In the genomic region with DNA sequence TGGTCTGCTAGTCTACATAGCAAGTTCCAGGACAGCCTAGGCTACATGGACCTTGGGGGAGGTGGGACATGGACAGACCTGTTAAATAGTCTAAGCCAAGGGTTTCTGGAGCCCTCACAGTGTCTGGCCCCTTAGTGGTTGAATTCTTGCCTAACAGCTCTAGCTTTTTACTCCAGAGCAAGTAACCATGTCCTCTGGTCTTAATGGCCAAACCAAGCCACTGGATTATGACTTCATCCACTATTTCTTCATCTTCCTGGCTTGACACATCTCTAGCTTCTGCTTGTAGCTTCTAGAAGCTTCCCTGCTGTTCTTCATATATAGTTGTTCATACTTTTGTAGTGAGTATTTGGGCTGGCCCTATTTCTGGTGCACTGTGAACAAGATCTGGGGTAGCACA, we compare ENCODE assay signal across 22 mouse cellular contexts. TPM values are rescaled to one million over a fixed set of nuclear protein-coding genes. Genes with fewer than 3 reads are reported as not detected.
A peak's percentile ranks its signal among the peaks of the same experiment; 100 is the strongest.
DNase-seq lines count a peak whose midpoint lies in the region; ATAC-seq and TF ChIP-seq lines count a peak whose summit lies in the region.
"Had no signal": no experiment of that assay in that cellular context is flagged by ENCODE, and none has a peak within 500 bp of the region (broad histone marks: within the 10 kb centered on the region; RNA-seq: fewer than 3 reads in every experiment).

No protein-coding gene starts in this region.

- no peak for TF ChIP-seq CTCF in forebrain, postnatal 0 days (IDR thresholded peaks at IDR 0.05; ENCODE audit: low read depth)

- no peak overlapping the region for H3K4me3 ChIP-seq in liver, embryonic 16.5 days (ENCODE audit: low read depth, low read length)
- H3K4me3 ChIP-seq in liver, embryonic 11.5 days (ENCODE audit: low read depth, low read length): no peak overlapping the region
- no peak overlapping the region for H3K4me3 ChIP-seq in brown adipose tissue, adult 24 weeks (ENCODE audit: insufficient read depth, low read depth, low read length)
- H3K4me3 ChIP-seq in forebrain, postnatal 0 days (ENCODE audit: low read depth, low read length): no peak overlapping the region
- H3K4me3 ChIP-seq: embryonic facial prominence, embryonic 15.5 days; erythroblast, embryonic 14.5 days; forebrain, embryonic 10.5 days; heart, embryonic 15.5 days; hindbrain, embryonic 15.5 days had no signal

- H3K4me1 ChIP-seq in liver, embryonic 16.5 days (ENCODE audit: control insufficient read depth, low read depth, low read length): peaks cover 5% of the 10 kb centered on the region
- H3K4me1 ChIP-seq in liver, embryonic 11.5 days (replicated peaks; ENCODE audit: control insufficient read depth, insufficient read depth, low read length): no peaks in the 10 kb centered on the region
- no peaks in the 10 kb centered on the region for H3K4me1 ChIP-seq in brown adipose tissue, adult 24 weeks (ENCODE audit: control insufficient read depth, insufficient read depth, insufficient read length, low read length)
- H3K4me1 ChIP-seq in forebrain, postnatal 0 days (ENCODE audit: insufficient read depth): no peaks in the 10 kb centered on the region
- H3K4me1 ChIP-seq: embryonic facial prominence, embryonic 15.5 days; forebrain, embryonic 10.5 days; heart, embryonic 15.5 days; hindbrain, embryonic 15.5 days had no signal

- DNase-seq in liver, embryonic 11.5 days (ENCODE audit: low spot score): no peak
- peak; percentile 34 for DNase-seq in lung, postnatal 36 days
- no peak for DNase-seq in lung, postnatal 4 days
- DNase-seq in heart, adult 9 months (ENCODE audit: low spot score in 2 of 2): no peak
- DNase-seq in forebrain, postnatal 0 days: no peak
- DNase-seq: adrenal gland, postnatal 10 days; cerebellum, adult 8-10 months; cerebellum, postnatal 14 days; embryo, embryonic 11 days; gastrocnemius, postnatal 36 days; heart, adult 18-20 months; heart, postnatal 36 days had no signal

- H3K4me2 ChIP-seq in liver, embryonic 16.5 days (ENCODE audit: low read depth, low read length): no peak overlapping the region
- H3K4me2 ChIP-seq in liver, embryonic 11.5 days: no peak overlapping the region
- H3K4me2 ChIP-seq in forebrain, postnatal 0 days (ENCODE audit: low read depth): no peak overlapping the region
- H3K4me2 ChIP-seq: embryonic facial prominence, embryonic 15.5 days; heart, embryonic 11.5 days; heart, embryonic 15.5 days; hindbrain, embryonic 15.5 days had no signal

- H3K27me3 ChIP-seq in liver, embryonic 16.5 days (ENCODE audit: control insufficient read depth, insufficient read depth, low read depth, low read length): no peaks in the 10 kb centered on the region
- no peaks in the 10 kb centered on the region for H3K27me3 ChIP-seq in liver, embryonic 11.5 days (replicated peaks; ENCODE audit: control insufficient read depth, insufficient read depth, low read length)
- H3K27me3 ChIP-seq in forebrain, postnatal 0 days (ENCODE audit: insufficient read depth, low read length): no peaks in the 10 kb centered on the region
- H3K27me3 ChIP-seq: embryonic facial prominence, embryonic 15.5 days; heart, embryonic 15.5 days; hindbrain, embryonic 15.5 days had no signal

- peak; percentile 40; the same call in 1 of the 2 replicates for ATAC-seq in liver, embryonic 16.5 days (ENCODE audit: low read depth)
- no peak for ATAC-seq in liver, embryonic 11.5 days (replicated peaks; ENCODE audit: low FRiP score)
- peak; percentile 45; the same call in 1 of the 2 replicates for ATAC-seq in neutrophil, adult 5-6 weeks (ENCODE audit: extremely low read depth, insufficient number of reproducible peaks, low FRiP score, poor library complexity, severe bottlenecking)
- ATAC-seq in forebrain, postnatal 0 days: no peak
- ATAC-seq: inflammation-experienced regulatory T-cells, adult 6 months had no signal

- peaks cover 25% of the 10 kb centered on the region for H3K36me3 ChIP-seq in liver, embryonic 16.5 days (ENCODE audit: control insufficient read depth, insufficient read depth)
- H3K36me3 ChIP-seq in liver, embryonic 11.5 days (ENCODE audit: control insufficient read depth, insufficient read depth, low read length): peaks cover 26% of the 10 kb centered on the region
- H3K36me3 ChIP-seq in forebrain, postnatal 0 days (ENCODE audit: insufficient read depth): peaks cover 47% of the 10 kb centered on the region

- no peak overlapping the region for H3K9ac ChIP-seq in liver, embryonic 16.5 days (ENCODE audit: low read depth, low read length)
- H3K9ac ChIP-seq in liver, embryonic 11.5 days (ENCODE audit: low read depth, low read length): no peak overlapping the region
- H3K9ac ChIP-seq in forebrain, postnatal 0 days: no peak overlapping the region
- H3K9ac ChIP-seq: embryonic facial prominence, embryonic 15.5 days; heart, embryonic 15.5 days; hindbrain, embryonic 15.5 days had no signal

- H3K9me3 ChIP-seq in liver, embryonic 16.5 days (replicated peaks; ENCODE audit: control insufficient read depth, low read length): no peaks in the 10 kb centered on the region
- H3K9me3 ChIP-seq in liver, embryonic 11.5 days (ENCODE audit: control insufficient read depth, low read length): no peaks in the 10 kb centered on the region
- no peaks in the 10 kb centered on the region for H3K9me3 ChIP-seq in forebrain, postnatal 0 days (ENCODE audit: low read length)
- H3K9me3 ChIP-seq: embryonic facial prominence, embryonic 15.5 days; forebrain, embryonic 10.5 days; heart, embryonic 15.5 days; hindbrain, embryonic 15.5 days had no signal

- peak overlapping the region; percentile 51 for H3K27ac ChIP-seq in liver, embryonic 16.5 days (ENCODE audit: low read length)
- no peak overlapping the region for H3K27ac ChIP-seq in liver, embryonic 11.5 days (ENCODE audit: low read depth, low read length)
- H3K27ac ChIP-seq in brown adipose tissue, adult 24 weeks (replicated peaks; ENCODE audit: low read depth, low read length): peak overlapping the region; percentile 45
- no peak overlapping the region for H3K27ac ChIP-seq in forebrain, postnatal 0 days (ENCODE audit: low read depth, low read length)
- H3K27ac ChIP-seq: embryonic facial prominence, embryonic 15.5 days; forebrain, embryonic 10.5 days; heart, embryonic 15.5 days; hindbrain, embryonic 15.5 days had no signal

RNA-seq across cellular contexts. Expression of gene Uckl1, which starts 30.9 kb away (rescaled TPM):
- 21.0 and 23.6 TPM in 2 replicates for polyA plus RNA-seq in liver, embryonic 16.5 days (2015; fragmentation: Nextera tagmentation; extraction: Ambion mirVana)
- 44.5 and 51.2 TPM in 2 replicates for polyA plus RNA-seq in liver, embryonic 11.5 days (2014; fragmentation: Nextera tagmentation; extraction: Ambion mirVana)
- 26.8 and 26.9 TPM in 2 replicates for polyA plus RNA-seq in brown adipose tissue, adult 24 weeks (2012; ENCODE audit: insufficient read depth, insufficient read length, missing spikeins)
- total RNA-seq in neutrophil, adult 5-6 weeks (2017): 142 and 143 TPM in 2 replicates
- total RNA-seq in forebrain, postnatal 0 days (2014; rRNA removed): 55.8 and 59.1 TPM in 2 replicates
- polyA plus RNA-seq in forebrain, postnatal 0 days (2015; fragmentation: Nextera tagmentation; extraction: Ambion mirVana): 42.7 and 43.0 TPM in 2 replicates

RNA-seq across cellular contexts. Expression of gene Dnajc5, which starts 33.5 kb away (rescaled TPM):
- 26.4 and 27.3 TPM in 2 replicates for polyA plus RNA-seq in liver, embryonic 16.5 days (2015; fragmentation: Nextera tagmentation; extraction: Ambion mirVana)
- 61.1 and 65.6 TPM in 2 replicates for polyA plus RNA-seq in liver, embryonic 11.5 days (2014; fragmentation: Nextera tagmentation; extraction: Ambion mirVana)
- polyA plus RNA-seq in brown adipose tissue, adult 24 weeks (2012; ENCODE audit: insufficient read depth, insufficient read length, missing spikeins): 30.8 and 38.6 TPM in 2 replicates
- total RNA-seq in neutrophil, adult 5-6 weeks (2017): 81.3 and 85.7 TPM in 2 replicates
- 252 and 369 TPM in 2 replicates for total RNA-seq in forebrain, postnatal 0 days (2014; rRNA removed)
- polyA plus RNA-seq in forebrain, postnatal 0 days (2015; fragmentation: Nextera tagmentation; extraction: Ambion mirVana): 207 and 270 TPM in 2 replicates

RNA-seq across cellular contexts. Expression of gene Prpf6, which starts 37.9 kb away (rescaled TPM):
- 24.2 and 25.0 TPM in 2 replicates for polyA plus RNA-seq in liver, embryonic 16.5 days (2015; fragmentation: Nextera tagmentation; extraction: Ambion mirVana)
- 63.0 and 68.5 TPM in 2 replicates for polyA plus RNA-seq in liver, embryonic 11.5 days (2014; fragmentation: Nextera tagmentation; extraction: Ambion mirVana)
- polyA plus RNA-seq in brown adipose tissue, adult 24 weeks (2012; ENCODE audit: insufficient read depth, insufficient read length, missing spikeins): 23.2 and 23.7 TPM in 2 replicates
- 103 and 106 TPM in 2 replicates for total RNA-seq in neutrophil, adult 5-6 weeks (2017)
- total RNA-seq in forebrain, postnatal 0 days (2014; rRNA removed): 45.8 and 49.6 TPM in 2 replicates
- 43.7 and 46.5 TPM in 2 replicates for polyA plus RNA-seq in forebrain, postnatal 0 days (2015; fragmentation: Nextera tagmentation; extraction: Ambion mirVana)

RNA-seq across cellular contexts. Expression of gene Zfp512b, which starts 38.8 kb away (rescaled TPM):
- polyA plus RNA-seq in liver, embryonic 16.5 days (2015; fragmentation: Nextera tagmentation; extraction: Ambion mirVana): 6.2 and 7.6 TPM in 2 replicates
- 31.2 and 33.9 TPM in 2 replicates for polyA plus RNA-seq in liver, embryonic 11.5 days (2014; fragmentation: Nextera tagmentation; extraction: Ambion mirVana)
- 5.1 TPM in 2 replicates for polyA plus RNA-seq in brown adipose tissue, adult 24 weeks (2012; ENCODE audit: insufficient read depth, insufficient read length, missing spikeins)
- 24.6 and 26.6 TPM in 2 replicates for total RNA-seq in neutrophil, adult 5-6 weeks (2017)
- 74.6 and 75.6 TPM in 2 replicates for total RNA-seq in forebrain, postnatal 0 days (2014; rRNA removed)
- 44.7 and 62.3 TPM in 2 replicates for polyA plus RNA-seq in forebrain, postnatal 0 days (2015; fragmentation: Nextera tagmentation; extraction: Ambion mirVana)

RNA-seq across cellular contexts. Expression of gene Samd10, which starts 45.2 kb away (rescaled TPM):
- polyA plus RNA-seq in liver, embryonic 16.5 days (2015; fragmentation: Nextera tagmentation; extraction: Ambion mirVana): 1.7 and 2.3 TPM in 2 replicates
- 6.2 and 6.8 TPM in 2 replicates for polyA plus RNA-seq in liver, embryonic 11.5 days (2014; fragmentation: Nextera tagmentation; extraction: Ambion mirVana)
- polyA plus RNA-seq in brown adipose tissue, adult 24 weeks (2012; ENCODE audit: insufficient read depth, insufficient read length, missing spikeins): 0.63 and 1.6 TPM in 2 replicates
- total RNA-seq in neutrophil, adult 5-6 weeks (2017): 6.9 and 9.7 TPM in 2 replicates
- total RNA-seq in forebrain, postnatal 0 days (2014; rRNA removed): 64.9 and 85.6 TPM in 2 replicates
- polyA plus RNA-seq in forebrain, postnatal 0 days (2015; fragmentation: Nextera tagmentation; extraction: Ambion mirVana): 82.6 and 108 TPM in 2 replicates
- polyA plus RNA-seq: erythroblast, embryonic 14.5 days had no signal

Comparison
In these comparisons a context has a peak if more than half of its experiments do, and no peak if none do; other contexts are left out.
1. ATAC-seq: peak in liver, embryonic 16.5 days (single experiment) and neutrophil, adult 5-6 weeks (single experiment); none in liver, embryonic 11.5 days (single experiment) and forebrain, postnatal 0 days (single experiment).
2. H3K27ac ChIP-seq: peak in liver, embryonic 16.5 days (single experiment) and brown adipose tissue, adult 24 weeks (single experiment); none in liver, embryonic 11.5 days (single experiment) and forebrain, postnatal 0 days (single experiment).